Mouse (Mus musculus): ENCODE measurements around the gene Gm18596. TPM values are rescaled to one million over a fixed set of nuclear protein-coding genes. Genes with fewer than 3 reads are reported as not detected.
"Not testable (repeated sequence)": the region's sequence is repeated elsewhere in the genome, so short reads cannot be mapped to it uniquely, and the experiment has no call there.

The Gm18596 gene
- polyA plus RNA-seq, 1 experiment from 2014 or later = not detected

DNA sequence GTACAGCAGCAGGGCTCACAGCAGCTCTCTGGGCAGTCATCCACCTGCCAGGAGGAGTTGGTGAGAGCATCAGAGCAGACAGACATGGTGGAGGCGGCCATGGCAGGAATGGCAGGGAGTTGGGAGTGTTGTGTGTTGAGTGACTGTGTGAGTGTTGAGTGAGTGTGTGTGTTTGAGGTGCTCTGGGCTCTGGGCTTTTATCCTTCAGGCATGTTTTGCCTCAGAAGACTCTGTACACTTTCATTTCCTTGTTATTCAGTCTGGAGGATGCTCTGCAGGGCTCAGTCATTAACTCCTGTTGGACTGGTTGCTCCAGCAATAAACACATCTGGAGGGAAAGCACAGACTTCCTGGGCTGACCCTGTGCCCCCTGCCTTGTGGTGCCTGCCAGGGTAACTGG, 17.1 kb upstream of the Gm18596 start, which contains the start of gene Gm3233:
Gm3233 (minus strand) TSS at position 101 of the 400 bp plus-strand sequence.
- not testable (repeated sequence) for H3K27ac ChIP-seq (ENCODE audit: low read depth, low read length); H3K36me3 ChIP-seq (ENCODE audit: control insufficient read depth, insufficient read depth, low read length); H3K27me3 ChIP-seq (ENCODE audit: control insufficient read depth, insufficient read depth, low read length); H3K9ac ChIP-seq (replicated peaks; ENCODE audit: low read depth, low read length); H3K4me1 ChIP-seq (ENCODE audit: control insufficient read depth, insufficient read depth, low read length); H3K9me3 ChIP-seq (ENCODE audit: control insufficient read depth, low read length); ATAC-seq (ENCODE audit: low read depth); H3K4me3 ChIP-seq (ENCODE audit: low read depth, low read length); H3K4me2 ChIP-seq (ENCODE audit: low read depth, low read length)
- no CpG with 5 or more reads among the region's 1 CpGs for WGBS

DNA sequence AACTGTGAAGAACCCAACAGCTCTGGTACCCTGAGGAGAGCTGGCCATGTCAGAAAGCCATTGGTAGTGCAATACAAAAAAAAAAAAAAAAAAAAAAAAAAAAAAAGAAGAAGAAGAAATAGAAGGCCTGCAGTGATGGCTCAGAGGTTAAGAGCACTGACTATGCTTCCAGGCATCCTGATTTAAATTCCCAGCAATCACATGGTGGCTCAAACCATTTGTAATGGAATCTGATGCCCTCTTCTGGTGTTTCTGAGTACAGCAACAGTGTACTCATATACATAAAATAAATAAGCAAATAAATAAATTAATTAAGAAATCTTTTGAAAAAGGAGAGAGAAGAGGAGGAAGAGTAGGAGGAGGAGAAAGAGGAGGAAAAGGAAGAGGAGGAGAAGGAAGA, 11.0 kb upstream of the Gm18596 start:
- Histone ChIP-seq H3K9ac (replicated peaks; ENCODE audit: low read depth, low read length) (no peak overlapping the region), H3K4me3 (ENCODE audit: low read depth, low read length) (no peak overlapping the region), H3K9me3 (ENCODE audit: control insufficient read depth, low read length) (no peaks in the 10 kb centered on the region), H3K4me2 (ENCODE audit: low read depth, low read length) (no peak overlapping the region), H3K4me1 (ENCODE audit: control insufficient read depth, insufficient read depth, low read length) (no peaks in the 10 kb centered on the region), H3K36me3 (ENCODE audit: control insufficient read depth, insufficient read depth, low read length) (no peaks in the 10 kb centered on the region), H3K27ac (ENCODE audit: low read depth, low read length) (no peak overlapping the region), H3K27me3 (ENCODE audit: control insufficient read depth, insufficient read depth, low read length) (no peaks in the 10 kb centered on the region)
- ATAC-seq (ENCODE audit: low read depth) = no peak

DNA sequence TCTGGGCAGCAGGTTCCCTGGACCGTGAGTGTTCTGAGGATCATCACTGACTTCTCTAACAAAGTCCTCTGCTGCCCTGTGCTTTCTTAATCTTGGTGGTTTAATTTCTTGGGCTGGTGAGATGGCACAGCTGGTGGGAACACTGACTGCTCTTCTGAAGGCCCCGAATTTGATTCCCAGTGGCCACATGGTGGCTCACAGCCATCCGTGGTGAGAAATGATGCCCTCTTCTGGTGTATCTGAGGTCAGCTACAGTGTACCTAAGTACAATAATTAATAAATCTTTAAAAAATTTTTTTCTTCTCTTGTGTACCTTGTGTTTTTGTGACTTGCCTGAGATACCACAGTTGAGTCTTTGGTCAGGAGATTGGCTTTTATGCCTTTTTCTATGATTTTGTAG, 9.9 kb upstream of the Gm18596 start:
- not testable (repeated sequence) for H3K4me2 ChIP-seq (ENCODE audit: low read depth, low read length); H3K27ac ChIP-seq (ENCODE audit: low read depth, low read length); H3K9ac ChIP-seq (replicated peaks; ENCODE audit: low read depth, low read length); H3K36me3 ChIP-seq (ENCODE audit: control insufficient read depth, insufficient read depth, low read length); H3K4me3 ChIP-seq (ENCODE audit: low read depth, low read length); H3K27me3 ChIP-seq (ENCODE audit: control insufficient read depth, insufficient read depth, low read length); ATAC-seq (ENCODE audit: low read depth); H3K4me1 ChIP-seq (ENCODE audit: control insufficient read depth, insufficient read depth, low read length); H3K9me3 ChIP-seq (ENCODE audit: control insufficient read depth, low read length)
- WGBS = 65% methylated on average over 3 of the region's 3 CpGs

DNA sequence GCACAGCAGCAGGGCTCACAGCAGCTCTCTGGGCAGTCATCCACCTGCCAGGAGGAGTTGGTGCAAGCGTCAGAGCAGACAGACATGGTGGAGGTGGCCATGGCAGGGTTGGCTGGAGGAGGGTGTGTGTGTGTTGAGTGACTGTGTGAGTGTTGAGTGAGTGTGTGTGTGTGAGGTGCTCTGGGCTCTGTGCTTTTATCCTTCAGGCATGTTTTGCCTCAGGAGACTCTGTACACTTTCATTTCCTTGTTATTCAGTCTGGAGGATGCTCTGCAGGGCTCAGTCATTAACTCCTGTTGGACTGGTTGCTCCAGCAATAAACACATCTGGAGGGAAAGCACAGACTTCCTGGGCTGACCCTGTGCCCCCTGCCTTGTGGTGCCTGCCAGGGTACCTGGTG, 8.8 kb upstream of the Gm18596 start, which contains the start of gene Gm9736:
Gm9736 (minus strand) TSS at position 101 of the 400 bp plus-strand sequence.
- H3K4me2 ChIP-seq (ENCODE audit: low read depth, low read length); H3K36me3 ChIP-seq (ENCODE audit: control insufficient read depth, insufficient read depth, low read length); H3K27me3 ChIP-seq (ENCODE audit: control insufficient read depth, insufficient read depth, low read length); H3K4me1 ChIP-seq (ENCODE audit: control insufficient read depth, insufficient read depth, low read length); H3K27ac ChIP-seq (ENCODE audit: low read depth, low read length); H3K9ac ChIP-seq (replicated peaks; ENCODE audit: low read depth, low read length); H3K4me3 ChIP-seq (ENCODE audit: low read depth, low read length); ATAC-seq (ENCODE audit: low read depth); H3K9me3 ChIP-seq (ENCODE audit: control insufficient read depth, low read length): not testable (repeated sequence)
- WGBS = 78% methylated on average over 1 of the region's 1 CpGs

DNA sequence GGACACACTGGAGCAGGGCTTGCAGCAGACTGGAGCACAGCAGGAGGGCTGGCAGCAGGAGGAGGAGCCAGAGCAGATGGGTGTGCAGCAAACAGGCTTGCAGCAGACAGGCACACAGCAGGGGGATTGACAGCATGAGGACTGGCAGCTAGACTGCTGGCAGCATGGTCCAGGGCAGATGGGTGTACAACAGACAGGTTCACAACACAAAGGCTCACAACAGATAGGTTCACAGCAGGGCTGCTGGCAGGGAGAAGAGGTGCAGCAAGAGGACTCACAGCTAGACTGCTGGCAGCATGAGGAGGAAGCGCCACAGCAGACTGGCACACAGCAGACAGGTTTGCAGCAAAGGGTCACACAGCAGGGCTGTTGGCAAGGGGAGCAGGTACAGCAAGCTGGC, 8.2 kb upstream of the Gm18596 start:
- not testable (repeated sequence) for H3K4me2 ChIP-seq (ENCODE audit: low read depth, low read length); H3K27me3 ChIP-seq (ENCODE audit: control insufficient read depth, insufficient read depth, low read length); H3K9ac ChIP-seq (replicated peaks; ENCODE audit: low read depth, low read length); H3K36me3 ChIP-seq (ENCODE audit: control insufficient read depth, insufficient read depth, low read length); H3K4me1 ChIP-seq (ENCODE audit: control insufficient read depth, insufficient read depth, low read length); H3K4me3 ChIP-seq (ENCODE audit: low read depth, low read length); H3K9me3 ChIP-seq (ENCODE audit: control insufficient read depth, low read length); ATAC-seq (ENCODE audit: low read depth); H3K27ac ChIP-seq (ENCODE audit: low read depth, low read length)
- 73% methylated on average over 1 of the region's 1 CpGs for WGBS

DNA sequence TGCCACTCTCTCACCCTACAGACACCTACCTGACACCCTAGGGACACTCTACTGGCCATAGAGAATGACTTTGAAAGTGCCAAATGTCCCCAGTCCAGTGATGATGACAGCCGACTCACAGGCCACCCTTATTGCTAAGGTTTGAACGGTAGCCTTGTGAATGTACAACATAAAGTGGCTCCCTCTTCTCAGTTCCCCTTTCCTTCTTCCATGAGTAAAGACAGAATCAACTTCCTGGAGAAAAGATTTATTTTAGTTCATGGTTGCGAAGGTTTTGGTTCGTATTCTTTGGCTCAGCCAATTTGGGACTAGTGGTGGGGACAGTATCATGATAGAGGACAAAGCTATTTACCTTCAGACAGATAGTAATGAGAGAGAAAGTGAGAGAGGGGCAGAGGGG, 3.5 kb downstream of the Gm18596 start:
- Histone ChIP-seq H3K4me2 (ENCODE audit: low read depth, low read length) (no peak overlapping the region), H3K9ac (replicated peaks; ENCODE audit: low read depth, low read length) (no peak overlapping the region), H3K9me3 (ENCODE audit: control insufficient read depth, low read length) (0 out of 2 replicates have a peak, but pooled peaks cover 3% of the 10 kb centered on the region), H3K27ac (ENCODE audit: low read depth, low read length) (no peak overlapping the region), H3K27me3 (ENCODE audit: control insufficient read depth, insufficient read depth, low read length) (no peaks in the 10 kb centered on the region), H3K36me3 (ENCODE audit: control insufficient read depth, insufficient read depth, low read length) (no peaks in the 10 kb centered on the region), H3K4me3 (ENCODE audit: low read depth, low read length) (no peak overlapping the region), H3K4me1 (ENCODE audit: control insufficient read depth, insufficient read depth, low read length) (no peaks in the 10 kb centered on the region)
- 89% methylated on average over 4 of the region's 4 CpGs for WGBS
- ATAC-seq (ENCODE audit: low read depth) = no peak

DNA sequence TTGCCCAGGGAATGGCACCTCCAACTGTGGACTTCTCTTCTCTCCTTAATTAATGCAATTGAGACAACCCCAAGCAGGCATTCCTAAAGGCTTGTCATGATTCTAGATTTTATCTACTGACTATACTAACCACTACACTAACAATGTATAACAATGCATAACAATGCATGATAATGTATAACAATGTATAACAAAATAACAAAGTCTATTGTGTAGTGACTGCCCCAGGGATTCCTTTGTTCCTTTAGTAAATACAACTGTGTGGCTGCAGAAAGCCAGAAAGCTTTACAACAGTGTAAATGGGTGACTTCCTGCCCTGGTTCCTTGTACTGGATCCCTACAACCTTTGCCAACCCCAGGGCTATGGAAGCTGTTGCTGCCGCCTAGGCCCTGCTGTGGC, 6.5 kb downstream of the Gm18596 start:
- Histone ChIP-seq H3K4me2 (ENCODE audit: low read depth, low read length) (no peak overlapping the region), H3K27me3 (ENCODE audit: control insufficient read depth, insufficient read depth, low read length) (no peaks in the 10 kb centered on the region), H3K9me3 (ENCODE audit: control insufficient read depth, low read length) (0 out of 2 replicates have a peak, but pooled peaks cover 3% of the 10 kb centered on the region), H3K27ac (ENCODE audit: low read depth, low read length) (no peak overlapping the region), H3K9ac (replicated peaks; ENCODE audit: low read depth, low read length) (no peak overlapping the region), H3K36me3 (ENCODE audit: control insufficient read depth, insufficient read depth, low read length) (no peaks in the 10 kb centered on the region), H3K4me3 (ENCODE audit: low read depth, low read length) (no peak overlapping the region), H3K4me1 (ENCODE audit: control insufficient read depth, insufficient read depth, low read length) (no peaks in the 10 kb centered on the region)
- ATAC-seq (ENCODE audit: low read depth) = no peak
- 73% methylated on average over 1 of the region's 1 CpGs for WGBS

DNA sequence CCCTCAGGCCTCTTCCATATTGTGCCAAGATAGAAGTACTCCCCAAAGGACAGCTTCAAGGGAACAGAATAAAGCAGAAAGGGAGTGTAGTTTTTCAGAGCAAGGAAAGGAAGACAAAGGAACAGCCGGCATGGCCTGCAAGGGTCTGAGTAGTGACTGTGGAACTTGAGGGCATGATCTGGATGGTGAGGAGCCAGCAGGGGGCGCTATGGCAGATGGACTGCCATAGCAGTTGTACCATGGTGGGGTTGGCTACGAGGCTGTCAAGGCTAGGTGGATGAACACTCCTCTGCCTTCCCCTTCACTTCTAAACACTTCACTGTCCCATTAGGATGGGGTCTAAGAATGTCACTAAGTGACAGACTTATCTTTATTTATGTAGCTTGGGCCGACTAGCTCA, 13.2 kb downstream of the Gm18596 start:
- no peak for ATAC-seq (ENCODE audit: low read depth)

DNA sequence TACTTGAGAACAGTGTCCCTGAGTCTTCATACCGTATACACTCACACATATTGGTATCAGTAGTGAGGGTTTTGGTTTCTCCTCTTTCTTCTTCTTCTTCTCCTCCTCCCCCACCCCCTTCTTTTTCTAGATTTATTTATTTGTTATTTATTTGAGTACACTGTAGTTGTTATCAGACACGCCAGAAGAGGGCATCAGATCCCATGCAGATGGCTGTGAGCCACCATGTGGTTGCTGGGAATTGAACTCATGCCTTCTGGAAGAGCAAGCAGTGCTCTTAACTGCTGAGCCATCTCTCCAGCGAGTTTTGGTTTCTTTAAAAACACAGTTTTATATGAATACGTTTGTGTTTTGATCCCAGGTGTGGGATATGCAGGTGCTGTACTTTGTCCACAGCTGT, 14.2 kb downstream of the Gm18596 start:
- no peaks in the 10 kb centered on the region for H3K9me3 ChIP-seq (ENCODE audit: control insufficient read depth, low read length)
- no peaks in the 10 kb centered on the region for H3K36me3 ChIP-seq (ENCODE audit: control insufficient read depth, insufficient read depth, low read length)
- H3K9ac ChIP-seq (replicated peaks; ENCODE audit: low read depth, low read length) = no peak overlapping the region
- whole genome bisulfite sequencing = 60% methylated on average over 4 of the region's 4 CpGs
- no peaks in the 10 kb centered on the region for H3K4me1 ChIP-seq (ENCODE audit: control insufficient read depth, insufficient read depth, low read length)
- no peak for ATAC-seq (ENCODE audit: low read depth)
- H3K4me3 ChIP-seq (ENCODE audit: low read depth, low read length) = no peak overlapping the region
- H3K4me2 ChIP-seq (ENCODE audit: low read depth, low read length) = no peak overlapping the region
- H3K27me3 ChIP-seq (ENCODE audit: control insufficient read depth, insufficient read depth, low read length) = no peaks in the 10 kb centered on the region
- no peak overlapping the region for H3K27ac ChIP-seq (ENCODE audit: low read depth, low read length)

More for the DNA sequence above, 13.2 kb downstream of the Gm18596 start:
- no peaks in the 10 kb centered on the region for H3K36me3 ChIP-seq (ENCODE audit: control insufficient read depth, insufficient read depth, low read length)
- H3K27me3 ChIP-seq (ENCODE audit: control insufficient read depth, insufficient read depth, low read length) = no peaks in the 10 kb centered on the region
- no peak overlapping the region for H3K27ac ChIP-seq (ENCODE audit: low read depth, low read length)
- WGBS = 51% methylated on average over 4 of the region's 4 CpGs
- H3K4me3 ChIP-seq (ENCODE audit: low read depth, low read length) = no peak overlapping the region
- H3K9ac ChIP-seq (replicated peaks; ENCODE audit: low read depth, low read length) = no peak overlapping the region
- H3K4me1 ChIP-seq (ENCODE audit: control insufficient read depth, insufficient read depth, low read length) = no peaks in the 10 kb centered on the region
- no peaks in the 10 kb centered on the region for H3K9me3 ChIP-seq (ENCODE audit: control insufficient read depth, low read length)
- H3K4me2 ChIP-seq (ENCODE audit: low read depth, low read length) = no peak overlapping the region

DNA sequence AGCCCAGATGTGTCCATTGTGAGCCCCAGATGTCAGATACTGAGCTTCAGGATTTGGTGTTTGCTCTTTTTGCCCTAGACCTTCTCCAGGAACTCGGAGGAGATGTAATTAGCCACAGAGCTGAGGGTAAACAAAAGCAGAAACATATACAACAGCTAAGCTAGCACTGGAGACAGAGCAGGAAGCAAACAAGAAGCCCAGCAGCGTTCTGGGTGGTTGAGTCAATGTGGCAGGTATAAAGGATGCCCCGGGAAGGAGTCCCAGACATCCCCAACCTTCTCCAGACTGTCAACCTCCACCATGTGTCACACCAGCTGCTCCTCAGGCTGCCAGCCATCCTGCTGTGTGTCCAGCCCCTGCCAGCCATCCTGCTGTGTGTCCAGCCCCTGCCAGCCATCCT, 16.3 kb downstream of the Gm18596 start, which contains the start of gene Gm10100:
Gm10100 (plus strand) TSS at position 301 of the 400 bp plus-strand sequence.
- Histone ChIP-seq H3K4me2 (ENCODE audit: low read depth, low read length) (no peak within 1 kb of the TSS), H3K4me3 (ENCODE audit: low read depth, low read length) (no peak within 1 kb of the TSS), H3K36me3 (ENCODE audit: control insufficient read depth, insufficient read depth, low read length) (no peaks in the 10 kb centered on the region), H3K4me1 (ENCODE audit: control insufficient read depth, insufficient read depth, low read length) (no peaks in the 10 kb centered on the region), H3K9ac (replicated peaks; ENCODE audit: low read depth, low read length) (no peak within 1 kb of the TSS), H3K27me3 (ENCODE audit: control insufficient read depth, insufficient read depth, low read length) (no peaks in the 10 kb centered on the region), H3K9me3 (ENCODE audit: control insufficient read depth, low read length) (no peaks in the 10 kb centered on the region), H3K27ac (ENCODE audit: low read depth, low read length) (no peak within 1 kb of the TSS)
- no peak for ATAC-seq (ENCODE audit: low read depth)
- 45% methylated on average over 3 of the region's 3 CpGs for WGBS

Data from neural tube, embryonic 14.5 days (tissue).